Mouse (Mus musculus): ENCODE measurements around the gene Hjurp.

DNA sequence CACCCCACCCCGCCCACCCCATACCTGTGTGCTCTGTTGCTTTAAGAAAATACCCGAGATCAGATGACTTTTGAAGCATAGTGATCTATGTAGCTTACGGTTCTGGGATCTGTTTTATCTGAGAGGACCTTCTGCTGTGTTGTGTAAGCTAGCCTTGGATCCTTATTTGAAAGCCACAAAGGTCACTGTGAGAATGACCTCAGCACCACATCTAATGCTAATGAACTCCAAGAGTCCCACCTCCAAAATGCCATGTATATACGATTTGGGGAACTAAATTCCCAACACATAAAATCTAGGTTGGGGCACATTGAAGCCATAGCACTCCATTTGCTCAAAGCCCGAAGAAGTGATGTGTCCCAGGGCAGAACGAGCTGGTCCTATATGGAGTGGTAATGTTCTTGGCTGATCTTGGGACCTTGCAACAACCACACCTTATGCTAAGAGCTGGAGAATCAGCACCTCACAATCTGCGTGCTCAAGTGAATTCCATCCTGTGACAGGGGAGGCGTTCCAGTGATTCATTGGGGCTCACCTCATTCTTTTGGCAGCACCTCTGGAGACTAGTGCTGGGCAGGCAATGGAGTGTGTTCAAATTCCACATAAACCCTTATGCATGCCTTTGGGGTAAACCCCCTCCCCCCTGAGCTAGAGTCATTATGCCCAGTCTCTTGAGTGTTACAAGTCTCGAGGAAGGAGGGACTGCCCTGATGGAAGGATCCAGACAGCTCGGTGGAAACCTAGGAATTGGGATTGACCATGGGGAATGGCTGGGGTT, 20.4 kb downstream of the Hjurp start:
- TF ChIP-seq CTCF (IDR thresholded peaks at IDR 0.05; ENCODE audit: insufficient read depth, low read length) (no peak), POLR2A (IDR thresholded peaks at IDR 0.05; ENCODE audit: borderline replicate concordance, extremely low read depth, low read depth, low read length) (no peak)
